Mouse (Mus musculus) testis, postnatal 10 days (tissue): ENCODE results near the gene Gm20388.

Experiments used
- DNase-seq: peaks from one replicate; pipeline ENCODE4 v3.0.0; 2021; ENCODE audit warnings: low spot score

The Gm20388 gene

GRCm38 (mm10) chr8:124379289-124379688 is 4468.6 kb downstream of the Gm20388 start:
- DNase-seq = no peak

DNA sequence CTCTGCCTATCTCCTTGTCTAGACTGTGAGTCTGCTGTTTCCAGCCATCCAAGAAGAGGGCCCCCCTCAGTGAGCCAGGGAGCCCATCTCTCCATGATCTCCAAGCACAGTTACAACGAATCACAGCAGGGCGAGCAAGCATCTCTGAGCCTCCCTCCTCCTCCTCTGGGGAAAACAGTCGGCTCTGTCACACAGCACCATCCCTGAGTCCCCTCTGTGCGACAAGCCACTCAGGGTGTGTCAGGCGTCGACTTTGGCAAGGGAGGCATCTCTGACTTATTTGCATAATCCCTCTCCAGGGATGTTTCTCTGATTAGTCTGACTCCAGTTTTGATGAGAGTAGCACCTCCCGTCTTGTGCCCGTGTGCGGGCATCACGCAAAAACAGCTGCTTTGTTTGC is 4471.6 kb downstream of the Gm20388 start:
- no peak for DNase-seq

- DNase-seq = no peak
Observed at GRCm38 (mm10) chr8:124384336-124384735, 4473.7 kb downstream of the Gm20388 start.

GRCm38 (mm10) chr8:124386225-124386899 is 4475.7 kb downstream of the Gm20388 start:
- DNase-seq = no peak

GRCm38 (mm10) chr8:124389495-124389894 is 4478.9 kb downstream of the Gm20388 start:
- DNase-seq = no peak

- DNase-seq = no peak
Observed at GRCm38 (mm10) chr8:124391191-124391590, 4480.6 kb downstream of the Gm20388 start.

DNA sequence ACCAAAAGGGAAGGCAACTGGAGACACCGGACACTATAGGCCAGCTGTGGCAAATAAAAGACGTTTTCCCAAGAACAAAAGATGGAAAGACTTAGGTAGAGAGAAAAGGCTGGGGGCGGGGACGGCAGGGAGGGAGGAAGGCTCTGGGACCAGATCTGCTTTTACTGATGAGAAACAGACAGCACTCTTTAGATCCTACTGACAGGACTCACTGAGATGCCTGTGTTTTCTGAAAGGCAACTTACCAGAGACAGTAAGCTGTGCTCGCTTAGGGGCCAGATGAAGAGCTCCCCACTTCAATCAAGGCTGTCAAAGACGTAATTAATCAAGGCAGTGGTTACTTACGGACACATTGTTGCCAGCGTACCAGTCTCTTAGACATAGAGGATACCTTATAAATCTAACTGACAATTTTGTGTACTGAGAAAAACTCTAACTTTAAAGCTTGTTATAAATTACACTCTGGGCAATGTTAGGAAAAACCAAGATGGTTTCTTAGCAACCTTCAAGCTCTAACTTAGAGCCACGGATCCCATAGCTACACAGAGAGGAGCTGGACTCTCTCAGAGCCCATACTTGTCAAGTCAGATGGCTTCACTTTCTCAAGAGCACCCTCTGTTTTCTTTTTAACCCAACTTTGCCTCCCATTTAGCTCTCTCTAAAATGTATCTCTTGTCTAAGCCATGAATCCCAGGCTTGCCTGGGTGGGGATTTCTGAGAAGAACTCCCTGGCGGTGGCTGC is 4481.8 kb downstream of the Gm20388 start:
- no peak for DNase-seq

GRCm38 (mm10) chr8:124393013-124393412 is 4482.4 kb downstream of the Gm20388 start:
- DNase-seq = no peak

GRCm38 (mm10) chr8:124393927-124394326 is 4483.3 kb downstream of the Gm20388 start:
- DNase-seq = no peak

GRCm38 (mm10) chr8:124394951-124395350 is 4484.3 kb downstream of the Gm20388 start:
- no peak for DNase-seq
